Mouse (Mus musculus): ENCODE data around the gene Shank3.

Gene Shank3

GRCm38 (mm10) chr15:89524001-89524571 lies 24.7 kb downstream of the Shank3 start:
- DNase-seq (ENCODE audit: extremely low spot score, low spot score): peak; percentile 46

GRCm38 (mm10) chr15:89524611-89525415 lies 25.4 kb downstream of the Shank3 start:
- no peak for DNase-seq (ENCODE audit: extremely low spot score, low spot score)

GRCm38 (mm10) chr15:89525464-89525863 lies 26.0 kb downstream of the Shank3 start:
- DNase-seq (ENCODE audit: extremely low spot score, low spot score): no peak

- no peak for DNase-seq (ENCODE audit: extremely low spot score, low spot score)
These were observed 26.5 kb downstream of the Shank3 start for GRCm38 (mm10) chr15:89525896-89526295.

- DNase-seq (ENCODE audit: extremely low spot score, low spot score): no peak
These were observed 27.4 kb downstream of the Shank3 start for GRCm38 (mm10) chr15:89526776-89527325.

- DNase-seq (ENCODE audit: extremely low spot score, low spot score): no peak
These were observed 28.0 kb downstream of the Shank3 start for GRCm38 (mm10) chr15:89527466-89527865.

GRCm38 (mm10) chr15:89528201-89528850 lies 28.9 kb downstream of the Shank3 start:
- no peak for DNase-seq (ENCODE audit: extremely low spot score, low spot score)

- no peak for DNase-seq (ENCODE audit: extremely low spot score, low spot score)
These were observed 29.5 kb downstream of the Shank3 start for GRCm38 (mm10) chr15:89528923-89529322.

- DNase-seq (ENCODE audit: extremely low spot score, low spot score): peak; percentile 78
These were observed 30.9 kb downstream of the Shank3 start for GRCm38 (mm10) chr15:89530336-89530735.

- no peak for DNase-seq (ENCODE audit: extremely low spot score, low spot score)
These were observed 32.0 kb downstream of the Shank3 start for GRCm38 (mm10) chr15:89531399-89531798.

GRCm38 (mm10) chr15:89532026-89532923 lies 32.9 kb downstream of the Shank3 start:
- DNase-seq (ENCODE audit: extremely low spot score, low spot score): peak; percentile 60

GRCm38 (mm10) chr15:89532924-89533842 lies 33.8 kb downstream of the Shank3 start:
- DNase-seq (ENCODE audit: extremely low spot score, low spot score): no peak

GRCm38 (mm10) chr15:89533843-89534207 lies 34.4 kb downstream of the Shank3 start:
- no peak for DNase-seq (ENCODE audit: extremely low spot score, low spot score)

- no peak for DNase-seq (ENCODE audit: extremely low spot score, low spot score)
These were observed 44.7 kb downstream of the Shank3 start for GRCm38 (mm10) chr15:89544171-89544570.

- DNase-seq (ENCODE audit: extremely low spot score, low spot score): no peak
These were observed 47.9 kb downstream of the Shank3 start for GRCm38 (mm10) chr15:89547321-89547720.

GRCm38 (mm10) chr15:89547824-89548601 lies 48.6 kb downstream of the Shank3 start:
- peak; percentile 75 for DNase-seq (ENCODE audit: extremely low spot score, low spot score)

- no peak for DNase-seq (ENCODE audit: extremely low spot score, low spot score)
These were observed 49.4 kb downstream of the Shank3 start for GRCm38 (mm10) chr15:89548837-89549236.

GRCm38 (mm10) chr15:89550506-89550905 lies 51.1 kb downstream of the Shank3 start:
- no peak for DNase-seq (ENCODE audit: extremely low spot score, low spot score)

GRCm38 (mm10) chr15:89551733-89552132 lies 52.3 kb downstream of the Shank3 start:
- no peak for DNase-seq (ENCODE audit: extremely low spot score, low spot score)

Measured in neural tube, embryonic 10.5 days (tissue).